Mouse (Mus musculus): ENCODE measurements around the gene Rarb.

GRCm38 (mm10) chr14:16510574-16510973, 308.4 kb downstream of the Rarb start:
- TF ChIP-seq CTCF (IDR thresholded peaks at IDR 0.05; ENCODE audit: low read depth, low read length) (no peak), POLR2AphosphoS5 (IDR thresholded peaks at IDR 0.05; ENCODE audit: insufficient replicate concordance, low read depth, low read length) (no peak), TAL1 (conservative IDR thresholded peaks at IDR 0.05; ENCODE audit: low read depth, low read length) (no peak), GATA1 (IDR thresholded peaks at IDR 0.05; ENCODE audit: borderline replicate concordance, low read length) (no peak)
